8 mouse cellular contexts compared by ENCODE assay signal in the genomic region with DNA sequence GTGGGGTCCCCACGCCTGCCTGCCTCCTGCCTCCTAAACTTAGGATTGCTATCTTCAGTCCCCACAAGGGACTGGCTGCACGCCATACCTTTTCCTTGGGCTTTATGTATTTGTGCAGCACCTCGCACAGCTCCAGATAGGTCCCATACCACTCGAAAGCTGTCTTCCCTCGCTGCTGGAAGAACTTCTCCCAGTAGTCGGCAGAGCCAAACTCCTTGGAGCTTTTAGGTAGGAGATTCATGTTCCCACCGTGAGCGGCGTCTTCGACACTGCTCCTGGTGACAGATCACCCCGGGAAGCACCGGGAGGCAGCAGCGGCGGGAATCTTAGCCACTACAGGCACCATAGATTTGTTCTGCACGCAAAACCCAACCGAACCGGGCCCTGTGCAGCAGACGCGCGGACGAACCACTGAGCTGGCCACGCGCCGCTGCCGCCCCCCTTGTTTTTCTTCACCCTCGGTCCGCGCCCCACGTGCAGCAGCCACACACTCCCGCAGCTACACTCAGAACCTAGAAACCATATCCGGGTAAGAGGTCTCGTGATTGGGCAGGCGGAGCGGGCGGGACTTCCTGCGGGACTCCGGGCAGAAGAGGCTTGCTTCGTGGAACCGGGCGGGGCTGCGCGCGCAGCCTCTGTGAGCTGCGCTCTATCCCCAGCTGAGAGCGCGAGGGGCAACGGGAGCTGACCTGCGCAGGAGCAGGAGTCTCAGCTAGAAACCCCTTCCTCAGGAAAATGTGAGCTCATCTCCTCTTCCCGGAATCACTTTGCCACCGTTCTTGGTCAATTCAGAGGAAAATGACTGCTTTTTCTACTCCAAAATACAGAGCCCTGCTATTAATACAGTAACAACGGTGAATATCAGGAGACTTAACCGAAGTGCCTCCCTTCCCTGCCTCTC. TPM values are rescaled to one million over a fixed set of nuclear protein-coding genes. Genes with fewer than 3 reads are reported as not detected.
DNase-seq lines count a peak whose midpoint lies in the region; ATAC-seq lines count a peak whose summit lies in the region.

TSS of gene Mettl13 (minus strand) at position 536 of the 901 bp plus-strand sequence.

- H3K4me3 ChIP-seq in hindbrain, embryonic 12.5 days: peak within 1 kb of the TSS; percentile 71

- peak within 1 kb of the TSS; percentile 71 for H3K9ac ChIP-seq in hindbrain, embryonic 12.5 days

- H3K4me1 ChIP-seq in hindbrain, embryonic 12.5 days: peaks cover 12% of the 10 kb centered on the region

- peak; percentile 95 for DNase-seq in Muller cell, postnatal 12 days (ENCODE audit: inconsistent ontology term)
- DNase-seq in cerebellum, adult 9-11 months: peak; percentile 91
- DNase-seq in frontal cortex, adult 2 months (ENCODE audit: extremely low spot score in 1 of 2, low spot score in 1 of 2): peak; percentile 79 to 89
- peak; percentile 81 to 93 for DNase-seq in layer of hippocampus, postnatal 14 days (ENCODE audit: low spot score in 2 of 2)
- peak; percentile 87 for DNase-seq in lung, postnatal 14 days
- DNase-seq in retina, embryonic 14.5 days (ENCODE audit: low spot score): peak; percentile 98
- peak; percentile 89 for DNase-seq in thymus, postnatal 4 days

- peak within 1 kb of the TSS; percentile 78 for H3K4me2 ChIP-seq in hindbrain, embryonic 12.5 days (replicated peaks)

- H3K27me3 ChIP-seq in hindbrain, embryonic 12.5 days: no peaks in the 10 kb centered on the region

- H3K36me3 ChIP-seq in hindbrain, embryonic 12.5 days: peaks cover 27% of the 10 kb centered on the region

- peak; percentile 99 for ATAC-seq in hindbrain, embryonic 12.5 days (ENCODE audit: low FRiP score)

- under 1% methylated on average over 51 of the region's 52 CpGs for WGBS in hindbrain, embryonic 12.5 days

- H3K9me3 ChIP-seq in hindbrain, embryonic 12.5 days (replicated peaks): no peaks in the 10 kb centered on the region

- H3K27ac ChIP-seq in hindbrain, embryonic 12.5 days: peak within 1 kb of the TSS; percentile 74

RNA-seq across cellular contexts. Expression of gene Mettl13, which starts in this region (rescaled TPM):
- 10.1 TPM in 2 replicates for polyA plus RNA-seq in frontal cortex, adult 2 months (2012; rRNA removed)
- polyA plus RNA-seq in hindbrain, embryonic 12.5 days (2016; fragmentation: Nextera tagmentation; extraction: Ambion mirVana): 21.9 and 23.6 TPM in 2 replicates
- total RNA-seq in layer of hippocampus, postnatal 14 days (2021): 10 to 100 TPM; 12.0 to 15.6 TPM

Comparison
In these comparisons a context has a peak if more than half of its experiments do, and no peak if none do; other contexts are left out.
1. Peak in every context shown above with its lines: DNase-seq, ATAC-seq, H3K4me3 ChIP-seq and H3K27ac ChIP-seq.